Mouse (Mus musculus) hindbrain, postnatal 0 days (tissue): ENCODE measurements at regions not wholly inside any gene's neighbourhood (a gene's known extent, or its start where the extent isn't known, plus 50 kb on each side); places are given as distances from the start of the nearest gene placed in this dataset.

Source experiments
- ATAC-seq: fragments of 200-750 bp; cut with Nextera tagmentation; 2 replicates; pipeline ENCODE4 v1.8.0; 2017; ENCODE audit warnings: mild to moderate bottlenecking, moderate TSS enrichment, moderate library complexity
- DNase-seq: peaks from one replicate; pipeline ENCODE4 v3.0.0-alpha.2; 2015; ENCODE audit warnings: low spot score
- H3K27ac ChIP-seq: fragments of 300-500 bp; sonication (generic); 2 replicates; pipeline ENCODE4 v1.5.1; 2014; ENCODE audit warnings: mild to moderate bottlenecking
- H3K27me3 ChIP-seq: fragments of 300-500 bp; sonication (generic); 2 replicates; pipeline ENCODE4 v1.6.1; 2014; ENCODE audit warnings: low read length, mixed read lengths; ENCODE audit not compliant: insufficient read depth
- H3K36me3 ChIP-seq: fragments of 300-500 bp; sonication (generic); 2 replicates; pipeline ENCODE4 v1.6.1; 2014; ENCODE audit warnings: low read length, mixed read lengths; ENCODE audit not compliant: insufficient read depth
- H3K4me1 ChIP-seq: fragments of 300-500 bp; sonication (generic); 2 replicates; pipeline ENCODE4 v1.6.1; 2014; ENCODE audit warnings: antibody characterized with exemption, low read length, mixed read lengths; ENCODE audit not compliant: insufficient read depth
- H3K4me2 ChIP-seq: fragments of 300-500 bp; sonication (generic); 2 replicates; pipeline ENCODE4 v1.6.1; 2014; ENCODE audit warnings: low read depth, mild to moderate bottlenecking, low read length, moderate library complexity, mixed read lengths
- H3K4me3 ChIP-seq: fragments of 300-500 bp; sonication (generic); 2 replicates; pipeline ENCODE4 v1.5.1; 2014; ENCODE audit warnings: low read length
- H3K9ac ChIP-seq: fragments of 300-500 bp; sonication (generic); replicated peaks from 2 replicates; pipeline ENCODE4 v1.6.1; 2014; ENCODE audit warnings: mild to moderate bottlenecking, low read length, moderate library complexity, mixed read lengths
- H3K9me3 ChIP-seq: fragments of 300-500 bp; sonication (generic); 2 replicates; pipeline ENCODE4 v1.6.1; 2016; ENCODE audit warnings: low read length, mixed read lengths
- CTCF ChIP-seq: IDR thresholded peaks from 2 replicates; pipeline ENCODE4 v1.5.1; 2016; ENCODE audit warnings: antibody characterized with exemption, control low read depth, low read depth
- WGBS: fragments of 180-500 bp; shearing (Covaris S2); extraction: QIAGEN DNeasy Blood & Tissue Kit; methylation state at CpG from one replicate; pipeline ENCODE4 v1.1.7; 2014; 5-methylcytosine and 5-hydroxymethylcytosine counted together

GRCm38 (mm10) chr14:71486176-71486970, 886.7 kb upstream of the Fam160b2 start:
- Histone ChIP-seq H3K9ac (no peak overlapping the region), H3K27me3 (no peaks in the 10 kb centered on the region), H3K4me3 (no peak overlapping the region), H3K4me2 (no peak overlapping the region), H3K9me3 (no peaks in the 10 kb centered on the region), H3K36me3 (no peaks in the 10 kb centered on the region), H3K27ac (no peak overlapping the region), H3K4me1 (no peaks in the 10 kb centered on the region)
- DNase-seq (no peak), ATAC-seq (no peak)
- TF ChIP-seq CTCF: no peak
- 76% methylated on average over 12 of the region's 12 CpGs for WGBS

- no peak for ATAC-seq
- no peaks in the 10 kb centered on the region for H3K27me3 ChIP-seq
- TF ChIP-seq CTCF: peak; percentile 67
- no peaks in the 10 kb centered on the region for H3K9me3 ChIP-seq
- no peak overlapping the region for H3K27ac ChIP-seq
- H3K36me3 ChIP-seq: no peaks in the 10 kb centered on the region
- no peak overlapping the region for H3K9ac ChIP-seq
- no peak overlapping the region for H3K4me3 ChIP-seq
- H3K4me2 ChIP-seq: no peak overlapping the region
- peak; percentile 46 for DNase-seq
- H3K4me1 ChIP-seq: no peaks in the 10 kb centered on the region
- WGBS: 52% methylated on average over 2 of the region's 2 CpGs
Measured at GRCm38 (mm10) chr14:71475656-71476055, 876.0 kb upstream of the Fam160b2 start.

GRCm38 (mm10) chr14:71473907-71474306, 874.3 kb upstream of the Fam160b2 start:
- H3K9me3 ChIP-seq: no peaks in the 10 kb centered on the region
- H3K27ac ChIP-seq: no peak overlapping the region
- TF ChIP-seq CTCF: no peak
- H3K27me3 ChIP-seq: no peaks in the 10 kb centered on the region
- no peaks in the 10 kb centered on the region for H3K36me3 ChIP-seq
- DNase-seq (no peak), ATAC-seq (no peak)
- H3K9ac ChIP-seq: no peak overlapping the region
- no peaks in the 10 kb centered on the region for H3K4me1 ChIP-seq
- H3K4me3 ChIP-seq: no peak overlapping the region
- H3K4me2 ChIP-seq: no peak overlapping the region
- WGBS: 68% methylated on average over 6 of the region's 6 CpGs

GRCm38 (mm10) chr14:71432364-71432763, 832.7 kb upstream of the Fam160b2 start:
- Histone ChIP-seq H3K4me2 (no peak overlapping the region), H3K27ac (no peak overlapping the region), H3K9ac (no peak overlapping the region), H3K36me3 (no peaks in the 10 kb centered on the region), H3K4me3 (no peak overlapping the region), H3K9me3 (no peaks in the 10 kb centered on the region), H3K27me3 (no peaks in the 10 kb centered on the region), H3K4me1 (0 out of 2 replicates have a peak, but pooled peaks cover 3% of the 10 kb centered on the region)
- TF ChIP-seq CTCF: no peak
- WGBS: 54% methylated on average over 2 of the region's 2 CpGs
- ATAC-seq: no peak
- DNase-seq: no peak
